Mouse (Mus musculus): ENCODE measurements around the gene Wdfy3. TPM values are rescaled to one million over a fixed set of nuclear protein-coding genes. Genes with fewer than 3 reads are reported as not detected.

Gene Wdfy3
- polyA plus RNA-seq, 1 experiment = 13.7 TPM

GRCm38 (mm10) chr5:101866722-101867121, 203.0 kb downstream of the Wdfy3 start:
- no peak overlapping the region for H3K4me3 ChIP-seq (replicated peaks; ENCODE audit: control insufficient read depth, low read depth, low read length)
- WGBS = 81% methylated on average over 2 of the region's 2 CpGs
- no peak overlapping the region for H3K27ac ChIP-seq (ENCODE audit: control insufficient read depth, insufficient read depth, low read depth, low read length, poor library complexity)
- H3K4me1 ChIP-seq (ENCODE audit: control insufficient read depth, insufficient read depth, low read length) = no peaks in the 10 kb centered on the region
- TF ChIP-seq CTCF (IDR thresholded peaks at IDR 0.05; ENCODE audit: control insufficient read depth, insufficient read depth, low read length) (no peak), POLR2A (IDR thresholded peaks at IDR 0.05; ENCODE audit: borderline replicate concordance, control insufficient read depth, low read depth, low read length) (no peak)

DNA sequence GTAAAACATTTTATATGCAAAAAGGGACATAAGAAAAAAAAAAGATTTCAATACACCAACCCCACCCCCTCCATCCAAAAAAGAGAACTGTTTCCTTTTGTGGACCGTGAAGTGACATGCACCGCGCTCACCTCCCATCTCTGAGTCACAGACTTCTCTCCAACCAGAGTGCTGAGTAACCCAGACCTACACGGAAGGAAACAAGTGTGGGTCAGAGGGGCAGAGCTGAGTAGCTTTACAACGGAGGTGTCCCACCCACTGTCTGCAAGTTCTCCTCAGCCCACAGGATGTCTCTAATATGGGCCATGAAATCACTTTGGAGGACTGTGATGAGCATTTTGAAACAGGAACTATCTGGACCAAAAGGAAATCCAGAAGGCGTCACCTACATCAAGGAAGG, 205.8 kb downstream of the Wdfy3 start:
- H3K4me1 ChIP-seq (ENCODE audit: control insufficient read depth, insufficient read depth, low read length) = no peaks in the 10 kb centered on the region; the same call in 1 of the 2 replicates
- H3K27ac ChIP-seq (ENCODE audit: control insufficient read depth, insufficient read depth, low read depth, low read length, poor library complexity) = no peak overlapping the region
- TF ChIP-seq POLR2A (IDR thresholded peaks at IDR 0.05; ENCODE audit: borderline replicate concordance, control insufficient read depth, low read depth, low read length) (no peak), CTCF (IDR thresholded peaks at IDR 0.05; ENCODE audit: control insufficient read depth, insufficient read depth, low read length) (no peak)
- 41% methylated on average over 6 of the region's 6 CpGs for WGBS
- H3K4me3 ChIP-seq (replicated peaks; ENCODE audit: control insufficient read depth, low read depth, low read length) = no peak overlapping the region

DNA sequence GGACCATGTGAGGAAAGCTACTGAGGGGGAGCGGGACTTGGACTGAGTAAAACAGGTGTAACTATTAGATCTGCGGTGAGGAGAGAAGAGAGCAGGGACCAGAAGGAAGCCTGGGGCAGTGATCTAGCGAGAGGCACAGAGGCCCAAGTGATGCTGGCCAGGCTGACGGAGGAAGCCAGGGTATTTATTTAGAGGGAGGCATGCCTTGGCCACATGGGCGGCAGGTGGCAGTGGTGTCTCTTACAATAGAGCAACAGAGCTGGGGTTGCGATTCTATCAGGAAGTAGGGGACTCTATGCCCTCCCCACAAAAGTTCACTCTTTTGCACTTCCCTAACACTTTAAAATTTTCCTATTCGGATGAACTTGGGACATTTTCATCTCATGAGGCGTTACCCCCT, 207.1 kb downstream of the Wdfy3 start:
- WGBS = 88% methylated on average over 8 of the region's 8 CpGs
- no peak overlapping the region for H3K27ac ChIP-seq (ENCODE audit: control insufficient read depth, insufficient read depth, low read depth, low read length, poor library complexity)
- H3K4me1 ChIP-seq (ENCODE audit: control insufficient read depth, insufficient read depth, low read length) = no peaks in the 10 kb centered on the region; the same call in 1 of the 2 replicates
- no peak overlapping the region for H3K4me3 ChIP-seq (replicated peaks; ENCODE audit: control insufficient read depth, low read depth, low read length)
- no peak for TF ChIP-seq CTCF (IDR thresholded peaks at IDR 0.05; ENCODE audit: control insufficient read depth, insufficient read depth, low read length)
- TF ChIP-seq POLR2A (IDR thresholded peaks at IDR 0.05; ENCODE audit: borderline replicate concordance, control insufficient read depth, low read depth, low read length) = no peak

GRCm38 (mm10) chr5:101861786-101862571, 207.7 kb downstream of the Wdfy3 start:
- no peak overlapping the region for H3K4me3 ChIP-seq (replicated peaks; ENCODE audit: control insufficient read depth, low read depth, low read length)
- H3K27ac ChIP-seq (ENCODE audit: control insufficient read depth, insufficient read depth, low read depth, low read length, poor library complexity) = no peak overlapping the region
- no peak for TF ChIP-seq CTCF (IDR thresholded peaks at IDR 0.05; ENCODE audit: control insufficient read depth, insufficient read depth, low read length)
- TF ChIP-seq POLR2A (IDR thresholded peaks at IDR 0.05; ENCODE audit: borderline replicate concordance, control insufficient read depth, low read depth, low read length) = no peak
- WGBS = 90% methylated on average over 18 of the region's 18 CpGs
- no peaks in the 10 kb centered on the region; the same call in 1 of the 2 replicates for H3K4me1 ChIP-seq (ENCODE audit: control insufficient read depth, insufficient read depth, low read length)

- Histone ChIP-seq H3K27ac (ENCODE audit: control insufficient read depth, insufficient read depth, low read depth, low read length, poor library complexity) (no peak overlapping the region), H3K4me3 (replicated peaks; ENCODE audit: control insufficient read depth, low read depth, low read length) (no peak overlapping the region), H3K4me1 (ENCODE audit: control insufficient read depth, insufficient read depth, low read length) (no peaks in the 10 kb centered on the region; the same call in 1 of the 2 replicates)
- TF ChIP-seq POLR2A (IDR thresholded peaks at IDR 0.05; ENCODE audit: borderline replicate concordance, control insufficient read depth, low read depth, low read length) (no peak), CTCF (IDR thresholded peaks at IDR 0.05; ENCODE audit: control insufficient read depth, insufficient read depth, low read length) (no peak)
- 89% methylated on average over 10 of the region's 10 CpGs for WGBS
These were observed 210.8 kb downstream of the Wdfy3 start for GRCm38 (mm10) chr5:101858891-101859436.

DNA sequence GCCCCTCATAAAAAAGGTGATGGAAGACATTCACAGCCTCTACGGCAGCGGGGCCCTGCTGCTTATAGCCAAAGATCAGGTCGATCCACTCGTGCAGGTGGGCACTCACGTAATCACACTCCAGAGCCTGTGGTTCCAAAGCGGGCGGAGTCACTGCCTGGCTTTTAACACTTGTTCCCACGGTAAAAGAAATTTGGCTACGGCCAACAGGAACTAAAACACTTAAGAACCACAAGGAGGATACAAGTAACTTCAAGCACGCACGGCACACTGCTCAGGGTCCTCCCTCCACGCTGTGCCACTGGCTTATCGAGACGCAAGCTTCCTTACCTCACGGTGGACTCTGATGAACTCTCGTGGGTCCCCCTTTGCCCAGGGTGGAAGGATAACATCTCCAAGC, 214.2 kb downstream of the Wdfy3 start:
- Histone ChIP-seq H3K4me1 (ENCODE audit: control insufficient read depth, insufficient read depth, low read length) (no peaks in the 10 kb centered on the region), H3K27ac (ENCODE audit: control insufficient read depth, insufficient read depth, low read depth, low read length, poor library complexity) (no peak overlapping the region), H3K4me3 (replicated peaks; ENCODE audit: control insufficient read depth, low read depth, low read length) (no peak overlapping the region)
- no peak for TF ChIP-seq POLR2A (IDR thresholded peaks at IDR 0.05; ENCODE audit: borderline replicate concordance, control insufficient read depth, low read depth, low read length)
- TF ChIP-seq CTCF (IDR thresholded peaks at IDR 0.05; ENCODE audit: control insufficient read depth, insufficient read depth, low read length) = no peak
- 90% methylated on average over 16 of the region's 16 CpGs for WGBS

DNA sequence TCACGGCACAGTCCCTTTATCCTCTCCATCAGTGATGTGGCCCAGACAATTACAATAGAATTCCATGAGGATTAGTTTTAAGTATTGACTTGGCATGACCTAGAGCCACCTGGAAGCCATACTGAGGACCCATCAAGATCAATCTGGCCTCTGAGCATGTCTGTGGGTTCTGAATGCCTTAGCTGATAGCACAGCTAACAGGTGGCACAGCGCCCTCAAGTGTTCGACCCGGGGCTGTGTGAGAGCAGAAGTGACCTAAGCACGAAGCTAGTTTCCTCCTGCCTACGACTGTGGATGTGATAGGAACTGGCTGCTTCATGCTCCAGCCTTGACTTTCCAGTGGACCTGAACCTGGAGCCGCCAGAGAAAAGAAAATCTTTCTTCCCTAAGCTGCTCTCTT, 215.1 kb downstream of the Wdfy3 start:
- 91% methylated on average over 7 of the region's 7 CpGs for WGBS
- no peaks in the 10 kb centered on the region for H3K4me1 ChIP-seq (ENCODE audit: control insufficient read depth, insufficient read depth, low read length)
- no peak overlapping the region for H3K4me3 ChIP-seq (replicated peaks; ENCODE audit: control insufficient read depth, low read depth, low read length)
- TF ChIP-seq POLR2A (IDR thresholded peaks at IDR 0.05; ENCODE audit: borderline replicate concordance, control insufficient read depth, low read depth, low read length) = no peak
- TF ChIP-seq CTCF (IDR thresholded peaks at IDR 0.05; ENCODE audit: control insufficient read depth, insufficient read depth, low read length) = peak; percentile 18; the same call in 1 of the 2 replicates
- H3K27ac ChIP-seq (ENCODE audit: control insufficient read depth, insufficient read depth, low read depth, low read length, poor library complexity) = no peak overlapping the region

DNA sequence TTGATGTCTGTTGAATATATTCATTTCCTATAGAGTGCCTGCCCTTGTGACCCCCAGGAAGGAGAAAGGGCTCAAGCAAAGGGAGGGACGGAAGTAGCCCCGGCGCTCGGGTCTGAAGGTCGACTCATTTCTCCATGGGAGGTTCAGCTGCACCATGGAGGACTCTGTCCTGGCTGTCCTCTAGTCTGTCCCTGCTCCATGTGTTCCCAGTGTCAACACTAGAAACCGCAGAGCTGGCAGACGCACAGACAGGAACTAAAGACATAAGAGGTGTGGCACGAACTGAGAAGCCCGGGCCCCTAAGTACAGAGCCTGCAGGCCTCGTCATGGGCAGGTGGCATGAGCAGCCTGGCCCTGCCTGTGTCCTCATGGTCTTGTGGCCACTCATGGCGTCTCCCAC, 215.6 kb downstream of the Wdfy3 start:
- WGBS = 86% methylated on average over 11 of the region's 11 CpGs
- H3K4me3 ChIP-seq (replicated peaks; ENCODE audit: control insufficient read depth, low read depth, low read length) = no peak overlapping the region
- H3K4me1 ChIP-seq (ENCODE audit: control insufficient read depth, insufficient read depth, low read length) = no peaks in the 10 kb centered on the region
- no peak for TF ChIP-seq CTCF (IDR thresholded peaks at IDR 0.05; ENCODE audit: control insufficient read depth, insufficient read depth, low read length)
- TF ChIP-seq POLR2A (IDR thresholded peaks at IDR 0.05; ENCODE audit: borderline replicate concordance, control insufficient read depth, low read depth, low read length) = no peak
- no peak overlapping the region for H3K27ac ChIP-seq (ENCODE audit: control insufficient read depth, insufficient read depth, low read depth, low read length, poor library complexity)

Data from bone marrow, adult 2 months (tissue).